Comparison of ENCODE assay signal across 8 mouse cellular contexts in the genomic region with DNA sequence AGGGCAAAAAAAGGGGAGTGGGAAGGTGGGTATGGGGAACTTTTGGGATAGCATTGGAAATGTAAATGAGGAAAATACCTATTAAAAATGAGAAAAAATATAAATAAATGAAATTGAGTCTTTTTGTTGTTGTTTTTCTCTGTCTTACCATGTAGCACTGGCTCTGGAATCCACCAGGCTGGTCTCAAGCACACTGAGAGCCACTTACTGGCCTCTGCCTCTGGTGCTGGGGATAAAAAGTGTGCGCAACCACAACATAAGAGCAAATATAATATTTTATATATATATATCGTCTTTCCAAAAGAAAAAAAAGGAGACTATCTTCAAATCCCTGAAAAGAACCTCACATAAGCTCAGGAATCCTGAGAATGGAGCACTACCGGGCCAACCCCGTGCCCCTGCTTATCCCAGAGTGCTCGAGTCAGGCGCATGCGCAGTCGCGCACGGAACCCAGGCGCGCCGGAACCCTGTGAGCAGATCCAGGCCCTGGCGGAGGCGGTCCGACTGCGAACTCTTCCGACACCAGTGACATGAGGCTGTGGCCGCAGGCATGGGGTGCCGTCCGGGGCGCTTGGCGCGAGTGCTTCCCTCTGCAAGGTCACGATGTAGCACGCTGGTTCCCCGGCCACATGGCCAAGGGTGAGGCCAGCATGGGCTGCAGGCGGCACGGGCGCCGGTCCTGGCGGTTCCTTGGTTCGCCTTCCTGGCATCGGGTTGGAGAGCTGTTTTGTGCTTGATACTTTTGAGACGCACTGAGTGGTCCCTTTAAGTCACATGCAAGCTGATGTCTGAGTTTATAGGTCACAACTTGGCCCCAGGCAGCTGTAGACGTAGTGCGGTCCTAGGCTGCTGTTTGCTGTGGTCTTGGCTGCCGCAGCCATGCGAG. TPM values are rescaled to one million over a fixed set of nuclear protein-coding genes. Genes with fewer than 3 reads are reported as not detected.
DNase-seq lines count a peak whose midpoint lies in the region; ATAC-seq lines count a peak whose summit lies in the region.

A gene (plus strand): TSS at position 430 of the 886 bp plus-strand sequence.

- ATAC-seq in inflammation-experienced regulatory T-cells, adult 6 months: peak; percentile 90
- ATAC-seq in megakaryocyte-erythroid progenitor cell, adult 5-6 weeks (replicated peaks; ENCODE audit: low FRiP score, low TSS enrichment, poor library complexity, severe bottlenecking): peak; percentile 85

- intact Hi-C loops in gastrocnemius, postnatal 14 days (cut with DNase I; ENCODE audit: low total_unique reads): no loop called here
- intact Hi-C loops in left cerebral cortex, postnatal 10 days (cut with DNase I): no loop called here

- DNase-seq in adipocyte (ENCODE audit: low spot score): peak; percentile 90
- peak; percentile 96 for DNase-seq in embryo, embryonic 10 days (ENCODE audit: low spot score)
- DNase-seq in gastrocnemius, postnatal 14 days: peak; percentile 96
- peak; percentile 96 to 97 for DNase-seq in left cerebral cortex, postnatal 10 days (ENCODE audit: extremely low spot score in 1 of 2, low spot score in 2 of 2)
- DNase-seq in right cerebral cortex, postnatal 25 days: peak; percentile 96
- DNase-seq in urinary bladder, postnatal 4 days (ENCODE audit: low spot score in 2 of 2): peak; percentile 96

RNA-seq across cellular contexts. Expression of the gene that starts here (rescaled TPM):
- total RNA-seq in gastrocnemius, postnatal 14 days (2021): 10 to 100 TPM; 22.9 to 23.6 TPM
- polyA plus RNA-seq in inflammation-experienced regulatory T-cells, adult 6 months (2017; shearing (Covaris generic)): 10 to 100 TPM; 16.4 to 28.8 (median 22.9) TPM
- 10 to 100 TPM; 21.3 to 29.2 TPM for total RNA-seq in left cerebral cortex, postnatal 10 days (2021)
- total RNA-seq in megakaryocyte-erythroid progenitor cell, adult 5-6 weeks (2014; fragmentation: Nextera tagmentation): 39.7 and 53.5 TPM in 2 replicates
- 8.3 and 13.0 TPM in 2 replicates for total RNA-seq in megakaryocyte-erythroid progenitor cell, adult 5-6 weeks (2017)

Comparison
In these comparisons a context has a peak if more than half of its experiments do, and no peak if none do; other contexts are left out.
1. Peak in every context shown above with its lines: DNase-seq and ATAC-seq.